Mouse (Mus musculus) Patski (cell line): Measurements from ENCODE around the gene Frk. TPM values are rescaled to one million over a fixed set of nuclear protein-coding genes. Genes with fewer than 3 reads are reported as not detected.

Source experiments
- ATAC-seq: fragments of 100-300 bp; one replicate; pipeline ENCODE4 v1.8.0; 2021
- CTCF ChIA-PET: fragments of 350-600 bp; sonication (Branson Sonifier 250); formaldehyde crosslinking; loops from one replicate; lab custom pipeline; 2022; ENCODE audit warnings: inconsistent platforms; lab: Charles Lee
- POLR2A ChIA-PET: fragments of 350-600 bp; sonication (Branson Sonifier 250); formaldehyde crosslinking; loops from one replicate; lab custom pipeline; 2022; ENCODE audit warnings: antibody characterized with exemption, inconsistent platforms; lab: Charles Lee
- DNase-seq: peaks from one replicate; pipeline ENCODE4 v3.0.0-alpha.2; 2011; ENCODE audit warnings: low read depth, low spot score
- H3K27me3 ChIP-seq: fragments of 371-371 bp; one replicate; pipeline ENCODE4 v1.5.1; 2021
- CTCF ChIP-seq: fragments of 100-300 bp; IDR thresholded peaks from one replicate; pipeline ENCODE4 v1.5.1; 2021
- in situ Hi-C: fragments of 300-500 bp; cut with MboI; formaldehyde crosslinking; loops from 3 replicates; pipeline ENCODE4 v1.11.1; 2018; ENCODE audit warnings: low pct_unique_long_range_greater_than_20kb, mixed read lengths
- polyA plus RNA-seq: library from polyadenylated mRNA; unstranded; gene quantifications from one replicate; pipeline ENCODE4 v1.2.3, GENCODE M21; 2021

The Frk gene
- polyA plus RNA-seq, 1 experiment from 2014 or later: 19.8 TPM

- DNase-seq (no peak), ATAC-seq (no peak)
- in situ Hi-C loops: no loop called here
- CTCF ChIA-PET: interaction anchor here (2.1 kb wide), 1 partner anchor 25 kb away, joined by 6 read pairs; no protein-coding TSS in a partner anchor
- no peaks in the 10 kb centered on the region for H3K27me3 ChIP-seq
- POLR2A ChIA-PET: interaction anchor here (0.9 kb wide), 1 partner anchor 25 kb away, joined by 3 read pairs; no protein-coding TSS in a partner anchor
- no peak for TF ChIP-seq CTCF
Observed at GRCm38 (mm10) chr10:34509256-34509655, 26.1 kb downstream of the Frk start.

GRCm38 (mm10) chr10:34511192-34511591 is 28.0 kb downstream of the Frk start:
- no peak for ATAC-seq
- ChIA-PET POLR2A (no interaction called here), CTCF (interaction anchor here (1.0 to 1.1 kb wide), 2 partner anchors 26 to 28 kb away, joined by 3 read pairs; partner anchors contain the start of gene Frk)
- TF ChIP-seq CTCF: no peak
- in situ Hi-C loops: no loop called here
- DNase-seq: no peak
- H3K27me3 ChIP-seq: no peaks in the 10 kb centered on the region

- ATAC-seq: no peak
- H3K27me3 ChIP-seq: no peaks in the 10 kb centered on the region
- DNase-seq: no peak
- POLR2A ChIA-PET: no interaction called here
- TF ChIP-seq CTCF: no peak
- in situ Hi-C loops: no loop called here
- CTCF ChIA-PET: interaction anchor here (0.9 to 1.4 kb wide), 5 partner anchors 13 to 28 kb away, joined by 3 to 4 read pairs (median 3); no protein-coding TSS in a partner anchor
Observed at GRCm38 (mm10) chr10:34512551-34512950, 29.4 kb downstream of the Frk start.

GRCm38 (mm10) chr10:34525598-34525997 is 42.4 kb downstream of the Frk start:
- ChIA-PET POLR2A (no interaction called here), CTCF (interaction anchor here (1.1 kb wide), 1 partner anchor 41 kb away, joined by 3 read pairs; no protein-coding TSS in a partner anchor)
- DNase-seq: no peak
- in situ Hi-C loops: no loop called here
- TF ChIP-seq CTCF: no peak
- no peak for ATAC-seq
- H3K27me3 ChIP-seq: no peaks in the 10 kb centered on the region

- no peak for TF ChIP-seq CTCF
- in situ Hi-C loops: no loop called here
- ChIA-PET POLR2A (no interaction called here), CTCF (interaction anchor here (0.8 to 1.0 kb wide), 3 partner anchors 19 to 40 kb away, joined by 3 read pairs; no protein-coding TSS in a partner anchor)
- H3K27me3 ChIP-seq: no peaks in the 10 kb centered on the region
- ATAC-seq (peak; percentile 52), DNase-seq (no peak)
Observed at GRCm38 (mm10) chr10:34531766-34532165, 48.6 kb downstream of the Frk start.

GRCm38 (mm10) chr10:34532507-34532906 is 49.3 kb downstream of the Frk start:
- no peak for TF ChIP-seq CTCF
- ChIA-PET POLR2A (no interaction called here), CTCF (no interaction called here)
- ATAC-seq: peak; percentile 96
- no peaks in the 10 kb centered on the region for H3K27me3 ChIP-seq
- in situ Hi-C loops: no loop called here
- peak; percentile 71 for DNase-seq

- DNase-seq (no peak), ATAC-seq (no peak)
- no peak for TF ChIP-seq CTCF
- in situ Hi-C loops: no loop called here
- ChIA-PET CTCF (interaction anchor here (0.8 to 2.6 kb wide), 2 partner anchors 10 to 32 kb away, joined by 4 to 5 read pairs; no protein-coding TSS in a partner anchor), POLR2A (no interaction called here)
- H3K27me3 ChIP-seq: no peaks in the 10 kb centered on the region
Observed at GRCm38 (mm10) chr10:34540687-34541086, 57.5 kb downstream of the Frk start.

- no peak for ATAC-seq
- CTCF ChIA-PET: interaction anchor here (2.6 kb wide), 1 partner anchor 30 kb away, joined by 5 read pairs; no protein-coding TSS in a partner anchor
- DNase-seq: no peak
- no peak for TF ChIP-seq CTCF
- POLR2A ChIA-PET: no interaction called here
- in situ Hi-C loops: no loop called here
- no peaks in the 10 kb centered on the region for H3K27me3 ChIP-seq
Observed at GRCm38 (mm10) chr10:34541717-34542490, 58.7 kb downstream of the Frk start.

GRCm38 (mm10) chr10:34550612-34551011 is 67.4 kb downstream of the Frk start:
- DNase-seq (no peak), ATAC-seq (no peak)
- in situ Hi-C loops: no loop called here
- no peak for TF ChIP-seq CTCF
- CTCF ChIA-PET: interaction anchor here (1.0 to 1.8 kb wide), 3 partner anchors 10 to 19 kb away, joined by 3 to 4 read pairs (median 4); no protein-coding TSS in a partner anchor
- POLR2A ChIA-PET: no interaction called here
- H3K27me3 ChIP-seq: no peaks in the 10 kb centered on the region

GRCm38 (mm10) chr10:34551636-34552035 is 68.4 kb downstream of the Frk start:
- ATAC-seq (no peak), DNase-seq (no peak)
- ChIA-PET CTCF (interaction anchor here (1.0 to 1.8 kb wide), 2 partner anchors 14 to 20 kb away, joined by 3 to 4 read pairs; no protein-coding TSS in a partner anchor), POLR2A (interaction anchor here (0.7 kb wide), 1 partner anchor 29 kb away, joined by 6 read pairs; no protein-coding TSS in a partner anchor)
- TF ChIP-seq CTCF: no peak
- no peaks in the 10 kb centered on the region for H3K27me3 ChIP-seq
- in situ Hi-C loops: no loop called here
